Mouse (Mus musculus) cerebellum, adult 11-12 months (tissue): Measurements from ENCODE around the gene Myod1.

Experiments used
- DNase-seq: peaks from one replicate; pipeline ENCODE4 v3.0.0; 2022

Gene Myod1

DNA sequence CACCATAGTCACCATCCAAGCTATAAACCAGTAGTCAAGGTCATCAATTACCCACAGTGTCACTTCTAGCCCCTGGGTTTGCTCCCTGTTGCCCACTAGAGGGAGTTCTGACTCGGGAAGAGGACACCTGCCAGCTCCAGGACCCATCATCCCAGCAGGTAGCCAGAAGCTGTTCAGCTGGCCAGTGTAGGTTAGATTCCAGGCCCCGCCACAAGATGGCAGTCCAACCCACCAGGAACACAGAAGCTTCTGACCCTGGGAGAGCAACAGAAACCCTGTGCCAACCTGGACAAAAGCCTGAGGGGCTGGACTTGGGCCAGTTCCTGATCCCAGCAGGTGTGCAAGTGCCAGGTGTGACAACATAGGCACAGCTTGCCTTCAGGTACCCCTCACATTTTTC, 16.8 kb downstream of the Myod1 start:
- peak; percentile 98 for DNase-seq

DNA sequence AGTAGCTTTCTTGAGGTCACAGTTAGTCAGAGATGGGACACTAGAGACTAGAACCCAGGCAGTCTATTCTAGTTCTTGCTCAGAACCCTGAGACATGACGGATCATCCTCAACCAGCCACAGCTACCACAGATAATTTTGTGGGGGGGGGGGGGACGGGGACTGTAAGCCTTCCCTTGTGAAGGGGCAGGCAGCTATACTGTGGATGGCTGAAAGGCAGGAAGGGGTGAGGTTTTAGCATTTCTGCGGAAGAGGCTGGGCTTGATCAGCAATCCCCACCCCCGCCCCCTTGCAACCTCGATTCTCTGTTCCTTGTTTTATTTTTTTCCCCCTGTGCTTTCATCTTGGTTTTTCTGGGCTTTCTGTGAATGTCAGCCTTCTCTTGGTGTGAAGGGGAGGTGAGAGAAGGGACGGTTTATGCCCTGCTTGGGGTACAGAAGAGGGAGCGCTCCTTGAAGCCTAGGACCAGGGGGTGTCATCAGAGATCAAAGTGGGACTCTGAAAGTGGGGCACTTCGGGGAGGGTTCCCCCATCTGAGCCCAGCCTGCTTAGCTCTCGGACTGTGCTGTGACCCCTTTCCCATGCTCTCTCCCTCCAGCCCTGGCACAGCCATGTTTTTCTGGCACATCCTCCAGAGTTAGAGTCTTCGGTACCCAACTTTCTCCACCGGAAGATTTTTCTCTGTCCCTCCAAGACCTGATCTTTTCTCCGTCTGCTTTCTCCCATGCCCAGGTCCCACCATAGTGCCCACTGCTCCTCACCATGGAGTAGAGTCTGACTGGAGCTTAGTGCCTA, 17.6 kb downstream of the Myod1 start:
- peak; percentile 57 for DNase-seq

DNA sequence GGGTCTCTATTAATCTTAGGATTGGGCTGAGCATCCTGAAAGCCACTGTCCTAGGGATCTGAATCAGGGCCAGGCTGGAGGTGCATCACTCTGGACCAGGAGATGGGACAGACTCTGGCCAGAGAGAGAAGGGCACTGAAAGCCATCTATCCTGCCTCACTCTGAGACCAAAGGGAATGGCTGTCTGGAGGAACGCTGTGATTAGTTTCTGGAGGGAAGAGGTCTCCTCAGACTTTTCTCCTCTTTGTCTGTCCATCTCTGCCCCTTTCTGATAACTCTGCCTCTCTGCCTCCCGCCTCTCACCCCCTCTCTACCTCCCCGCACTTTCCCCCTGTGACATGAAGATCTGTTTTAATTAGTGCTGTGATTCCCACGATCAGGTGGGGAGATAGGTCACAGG, 18.7 kb downstream of the Myod1 start:
- DNase-seq: peak; percentile 52

DNA sequence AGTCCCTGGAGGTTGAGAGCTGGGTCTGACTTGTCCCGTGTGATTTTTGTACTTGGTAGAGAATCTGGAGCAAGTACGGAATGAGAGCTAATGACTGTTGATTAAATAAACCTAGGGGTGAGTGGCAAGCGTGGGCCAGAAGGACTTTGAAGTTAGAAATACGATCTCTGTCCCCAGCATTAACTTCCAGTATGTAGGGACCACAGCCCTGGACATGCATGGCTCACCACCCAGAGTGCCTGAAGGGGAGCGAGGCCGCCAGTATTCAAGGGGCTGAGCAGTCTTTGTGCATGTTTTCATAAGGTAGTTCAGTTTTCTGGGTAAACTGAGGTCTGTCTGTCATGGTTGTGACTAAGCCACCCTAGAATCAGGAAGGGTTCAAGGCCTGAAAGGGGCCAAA, 19.3 kb downstream of the Myod1 start:
- DNase-seq: peak; percentile 39

DNA sequence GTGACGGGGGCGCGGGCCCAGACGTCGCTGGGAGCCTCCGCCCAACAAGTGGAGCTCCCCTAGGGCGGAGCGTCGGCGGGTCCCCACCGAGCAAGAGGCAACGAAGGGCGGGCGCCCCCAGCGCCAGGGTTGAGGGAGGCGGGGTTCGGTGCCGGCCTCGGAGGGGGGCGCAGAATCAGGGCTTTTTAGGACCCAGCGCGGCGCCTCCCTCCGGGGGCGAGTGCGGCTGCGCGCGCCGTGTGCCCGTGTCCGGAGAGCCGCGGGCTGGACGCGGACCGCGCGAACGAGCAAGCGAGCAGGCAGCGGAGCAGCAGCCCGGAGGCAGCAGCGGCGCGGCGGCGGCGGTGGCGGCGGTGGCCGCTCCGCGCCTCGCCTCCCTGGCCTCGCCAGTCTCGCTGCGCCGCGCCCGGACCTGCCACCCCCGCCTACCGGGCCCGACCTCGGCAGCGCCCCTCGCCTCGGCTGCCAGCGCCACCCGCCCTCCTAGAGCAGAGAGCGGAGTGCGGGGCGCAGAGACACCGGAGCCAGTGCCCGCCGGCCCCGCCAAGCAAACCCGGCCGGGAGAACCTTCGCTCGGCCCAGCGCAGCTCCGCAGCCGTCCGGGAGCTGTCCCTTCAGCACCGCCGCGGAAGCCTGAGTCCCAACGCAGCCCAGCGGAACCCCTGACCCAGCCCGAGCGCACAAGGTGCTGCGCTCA, 20.1 kb downstream of the Myod1 start, which contains the start of gene Kcnc1:
Kcnc1 (plus strand) TSS at position 267 of the 697 bp plus-strand sequence.
- peak; percentile 89 for DNase-seq

DNA sequence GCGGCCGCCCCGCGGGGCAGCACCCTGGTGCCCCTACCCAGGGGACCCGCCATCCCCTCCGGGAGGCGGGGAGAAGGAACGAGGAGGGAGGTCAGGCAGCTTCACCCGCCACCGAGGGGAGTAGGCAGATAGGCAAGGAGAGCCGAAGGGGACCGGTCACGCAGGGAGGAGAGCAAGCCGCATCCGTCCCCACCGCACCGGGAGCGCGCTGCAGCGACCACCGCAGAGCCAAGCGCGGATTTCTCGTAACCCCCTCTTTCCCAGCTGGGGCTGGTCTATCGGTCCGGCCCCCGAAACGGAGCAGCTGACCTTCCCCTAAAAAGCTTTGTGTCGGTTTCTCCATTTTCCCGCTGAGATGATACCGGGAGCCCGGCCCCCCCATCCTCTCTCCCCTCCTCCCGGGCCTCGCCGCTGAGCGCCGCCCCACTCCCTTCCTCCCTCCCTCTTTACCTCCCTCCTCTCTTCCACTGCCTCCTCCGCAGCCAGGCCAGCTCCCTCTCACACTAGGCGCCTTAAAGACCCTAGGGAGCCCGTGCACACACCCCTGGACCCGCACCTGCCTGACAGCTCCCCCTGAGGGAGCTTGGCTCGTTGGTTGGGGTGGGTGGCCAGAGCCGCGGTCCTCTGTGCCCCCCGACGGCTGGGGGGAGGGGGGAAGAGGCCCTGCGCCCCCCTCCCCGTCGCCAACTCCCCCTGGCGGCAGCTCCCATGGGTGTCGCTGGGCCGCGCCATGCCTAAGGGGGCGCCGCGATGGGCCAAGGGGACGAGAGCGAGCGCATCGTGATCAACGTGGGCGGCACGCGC, 20.9 kb downstream of the Myod1 start:
- peak; percentile 79 for DNase-seq

DNA sequence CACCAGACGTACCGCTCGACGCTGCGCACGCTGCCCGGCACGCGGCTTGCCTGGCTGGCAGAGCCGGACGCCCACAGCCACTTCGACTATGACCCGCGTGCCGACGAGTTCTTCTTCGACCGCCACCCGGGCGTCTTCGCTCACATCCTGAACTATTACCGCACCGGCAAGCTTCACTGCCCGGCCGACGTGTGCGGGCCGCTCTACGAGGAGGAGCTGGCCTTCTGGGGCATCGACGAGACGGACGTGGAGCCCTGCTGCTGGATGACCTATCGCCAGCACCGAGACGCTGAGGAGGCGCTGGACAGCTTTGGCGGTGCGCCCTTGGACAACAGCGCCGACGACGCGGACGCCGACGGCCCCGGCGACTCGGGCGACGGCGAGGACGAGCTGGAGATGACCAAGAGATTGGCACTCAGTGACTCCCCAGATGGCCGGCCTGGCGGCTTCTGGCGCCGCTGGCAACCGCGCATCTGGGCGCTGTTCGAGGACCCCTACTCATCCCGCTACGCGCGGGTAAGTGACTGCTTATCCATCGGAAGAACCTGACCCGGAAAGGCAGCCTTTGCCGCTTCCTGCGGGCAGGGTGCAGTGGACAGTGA, 21.6 kb downstream of the Myod1 start:
- DNase-seq: peak; percentile 71

DNA sequence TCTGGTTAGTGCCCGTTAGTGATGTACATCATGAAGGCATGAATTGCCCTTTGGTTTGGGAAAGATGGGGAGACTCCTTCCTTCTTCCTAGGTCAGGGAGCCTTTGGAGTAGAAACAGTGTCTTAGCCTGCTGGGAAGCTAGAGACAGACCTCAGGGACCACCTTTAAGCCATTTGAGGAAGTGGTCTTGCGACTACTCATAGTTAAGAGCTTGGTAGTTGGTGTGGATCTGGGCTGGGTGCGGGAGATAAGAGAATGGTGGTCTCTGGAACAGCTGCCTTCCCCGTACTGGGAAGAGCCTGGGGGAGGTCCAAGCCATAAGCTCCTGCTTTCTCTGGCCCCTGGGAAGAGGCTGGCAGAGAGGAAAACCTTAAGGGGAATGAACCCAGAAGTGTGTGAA, 22.3 kb downstream of the Myod1 start:
- DNase-seq: peak; percentile 47

DNA sequence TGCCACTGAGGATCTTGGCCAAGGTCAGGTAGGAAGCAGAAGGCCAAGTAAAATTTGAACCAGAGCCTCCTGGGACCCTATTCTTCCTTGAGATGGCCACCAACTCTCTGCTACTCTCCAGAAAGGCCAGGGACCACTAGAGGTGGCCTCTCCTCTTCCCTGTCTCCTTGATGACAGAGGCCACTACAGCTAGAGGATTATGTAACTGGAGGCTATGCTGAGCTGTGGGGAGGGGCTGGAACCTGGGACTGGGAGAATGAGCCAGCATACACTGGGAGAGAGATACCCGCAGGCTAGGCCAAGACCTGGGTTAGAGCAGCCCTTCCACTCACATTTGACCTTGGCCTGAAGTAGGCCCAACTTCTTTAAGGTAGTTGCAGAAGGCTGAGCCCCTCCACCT, 23.4 kb downstream of the Myod1 start:
- peak; percentile 64 for DNase-seq

DNA sequence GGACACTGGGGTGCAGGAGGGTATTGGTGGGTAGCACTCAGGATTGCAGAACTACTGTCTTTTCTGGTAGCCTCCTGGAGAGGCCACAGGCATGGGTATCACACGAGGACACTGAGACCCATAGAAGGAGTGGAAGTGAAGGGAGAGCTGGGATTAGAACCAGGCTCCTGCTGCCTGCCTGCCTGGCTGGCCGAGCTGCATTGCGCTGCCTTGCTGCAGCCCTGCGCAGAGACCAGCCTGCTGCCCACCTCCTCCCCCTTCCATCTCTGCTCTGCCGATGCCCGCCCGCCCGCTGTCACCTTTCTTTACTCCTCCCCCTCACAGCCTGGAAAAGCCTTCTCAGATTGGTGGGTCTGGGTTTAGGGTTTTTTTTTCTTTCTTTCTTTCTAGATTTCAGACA, 24.1 kb downstream of the Myod1 start:
- peak; percentile 54 for DNase-seq

DNA sequence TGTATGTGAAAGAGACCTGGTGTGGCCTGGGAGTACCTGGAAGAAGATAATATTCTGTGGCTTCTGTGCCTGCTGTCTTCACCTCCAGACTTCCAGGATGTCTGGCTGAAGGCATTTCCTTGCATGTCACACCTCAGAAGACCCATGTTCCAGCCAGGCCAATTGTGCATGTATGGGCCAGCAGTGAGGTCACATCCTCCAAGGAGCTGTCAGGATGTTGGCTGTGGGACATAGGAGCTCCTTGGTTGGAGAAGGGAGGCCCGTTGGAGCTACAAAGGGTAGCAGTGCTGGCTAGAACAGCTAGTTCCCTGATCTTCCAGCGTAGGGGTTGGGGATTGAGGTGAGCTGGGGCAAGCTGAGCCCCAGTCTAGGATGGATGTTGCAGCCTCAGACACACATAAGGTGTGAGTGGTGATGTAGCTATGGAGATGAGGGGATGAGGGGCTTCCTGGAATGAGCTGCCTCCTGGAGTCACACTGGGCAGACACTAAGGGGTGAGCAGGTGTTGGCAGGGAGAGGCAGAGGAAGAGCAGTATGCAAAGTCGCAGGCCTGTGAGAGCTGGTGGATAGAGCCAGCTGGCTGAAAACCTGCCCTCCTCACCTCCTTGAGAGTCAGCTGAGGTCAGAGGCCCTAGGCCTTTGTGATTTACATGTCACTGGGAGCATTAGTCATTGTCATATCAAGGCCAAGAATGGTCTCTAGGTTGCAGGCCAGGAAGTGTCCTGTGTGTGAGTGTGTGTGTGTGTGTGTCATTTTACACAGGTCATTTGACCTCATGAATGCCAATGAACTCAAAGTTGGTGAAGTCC, 25.3 kb downstream of the Myod1 start:
- DNase-seq: peak; percentile 62

DNA sequence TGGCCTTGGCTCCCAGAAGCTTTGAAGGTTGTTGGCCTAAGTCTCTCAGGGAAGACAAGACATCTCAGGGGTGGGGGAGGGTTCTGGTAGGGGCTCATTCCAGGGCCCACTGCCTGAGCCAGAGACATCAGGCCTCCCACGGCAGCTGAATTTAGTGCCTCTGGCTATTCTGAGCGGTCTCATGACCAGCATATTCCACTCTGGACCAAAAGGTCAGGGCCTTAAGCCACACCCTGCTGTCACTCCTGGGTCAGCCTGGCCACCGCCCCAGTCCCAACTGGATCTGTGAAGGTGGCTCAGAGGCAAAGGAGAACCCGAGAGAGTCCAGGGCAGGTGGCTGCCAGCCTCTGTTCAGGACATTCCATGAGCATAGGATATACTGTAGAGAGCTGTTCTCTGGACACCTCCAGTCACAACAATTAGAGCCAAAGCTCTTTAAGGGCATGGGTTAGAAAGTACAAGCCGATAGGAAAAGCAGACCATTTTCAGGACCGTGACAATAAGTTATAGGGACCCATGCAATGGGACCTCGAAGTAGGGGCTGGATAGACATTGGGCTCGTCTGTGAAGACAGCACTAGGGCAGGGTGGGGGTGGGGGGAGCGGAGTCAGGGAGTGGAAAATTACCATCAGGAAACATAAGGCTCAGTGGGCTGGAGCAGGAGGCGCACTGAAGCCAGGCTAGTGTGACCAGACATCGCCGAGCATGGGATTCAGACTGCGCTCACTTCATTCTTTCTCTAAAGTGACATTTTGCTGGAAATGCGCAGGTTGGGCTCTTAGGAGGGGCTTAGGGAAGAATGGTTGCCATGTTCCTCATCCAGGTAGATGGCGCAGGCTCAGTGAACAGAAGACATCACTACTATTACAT, 27.6 kb downstream of the Myod1 start:
- DNase-seq: peak; percentile 61

DNA sequence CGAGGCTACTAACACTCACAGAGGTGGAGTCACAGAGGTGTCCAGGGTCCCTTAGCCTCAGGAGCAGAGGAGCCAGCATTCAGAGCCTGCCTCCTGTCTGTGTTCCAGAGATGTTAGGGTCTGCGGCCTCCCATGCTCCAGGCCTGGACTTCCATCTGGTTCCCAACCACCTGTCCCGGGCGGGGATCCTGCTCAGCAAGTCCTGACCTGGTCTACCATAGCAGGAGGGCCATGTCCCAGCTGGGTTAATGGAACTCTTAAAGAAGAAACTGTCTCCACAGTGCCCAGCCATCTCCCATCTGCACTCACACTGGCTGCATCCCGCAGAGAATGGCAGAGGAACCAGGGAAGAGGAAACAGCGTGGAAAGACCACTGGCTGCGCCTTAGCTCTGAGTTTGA, 28.5 kb downstream of the Myod1 start:
- DNase-seq: peak; percentile 54

DNA sequence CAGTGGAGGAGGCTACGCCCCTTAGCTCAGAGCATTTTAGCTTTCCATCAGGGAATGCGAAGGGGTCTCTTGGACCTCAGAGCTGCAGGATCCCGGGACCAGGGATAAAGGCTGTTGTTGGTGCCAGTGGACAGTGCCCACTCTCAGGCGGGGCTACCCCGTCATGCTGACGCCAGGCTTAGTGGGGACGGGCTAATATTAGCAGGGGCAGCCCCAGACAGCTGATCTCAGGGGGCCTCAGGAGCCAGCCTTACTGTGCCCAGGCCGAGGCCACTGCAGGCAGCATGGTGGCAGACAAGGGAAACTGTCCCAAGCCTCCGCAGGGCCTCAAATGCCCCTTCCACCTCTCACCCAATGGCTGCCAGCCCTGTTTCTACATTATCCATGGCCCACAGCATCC, 32.3 kb downstream of the Myod1 start:
- no peak for DNase-seq

DNA sequence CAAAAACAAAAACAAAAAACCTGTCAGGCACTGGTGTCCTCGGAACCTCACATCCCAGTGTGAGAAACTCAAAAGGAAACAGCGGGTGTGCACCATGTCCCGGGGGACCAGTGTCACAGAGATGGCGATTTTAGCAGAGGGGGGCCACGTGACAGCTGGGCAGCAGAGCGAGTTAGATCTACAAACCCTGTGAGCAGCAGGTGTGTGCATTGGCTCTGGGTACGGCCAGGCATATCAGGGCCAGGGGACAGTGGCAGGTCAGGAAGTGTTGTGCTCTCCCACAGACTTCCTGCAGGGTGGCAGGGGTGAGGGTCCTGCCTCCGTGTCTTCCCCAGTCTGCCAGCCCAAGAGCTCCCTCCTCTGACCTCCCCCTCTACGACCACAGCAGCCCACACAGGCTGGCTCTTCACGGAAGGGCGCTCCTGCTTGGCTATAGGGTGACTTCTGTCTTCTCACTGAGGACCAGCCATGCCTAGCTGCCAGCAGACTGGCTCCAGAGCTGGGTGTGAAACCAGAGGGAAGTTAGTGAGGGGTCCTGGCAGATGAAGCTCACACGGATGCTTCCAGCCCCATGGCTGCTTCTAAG, 33.0 kb downstream of the Myod1 start:
- DNase-seq: no peak

DNA sequence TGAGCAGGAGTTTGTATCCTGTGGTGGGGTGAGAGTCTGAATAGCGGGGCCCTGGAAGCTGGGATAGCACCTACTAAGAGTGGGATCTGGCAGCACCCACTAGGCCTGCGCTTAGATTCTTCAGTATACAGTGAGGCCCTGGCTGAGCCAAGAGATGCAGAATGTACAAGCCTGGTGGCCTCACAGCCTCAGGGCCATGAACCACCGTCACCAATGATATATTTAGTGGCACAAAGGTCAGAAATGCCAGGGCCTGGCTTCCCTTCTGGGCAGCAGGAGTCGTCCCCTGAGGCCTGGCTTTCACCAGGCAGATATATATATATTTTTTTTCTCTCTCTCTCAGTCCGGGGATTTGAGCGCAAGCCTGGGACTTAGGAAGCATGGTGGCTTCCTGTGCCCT, 34.5 kb downstream of the Myod1 start:
- DNase-seq: no peak

DNA sequence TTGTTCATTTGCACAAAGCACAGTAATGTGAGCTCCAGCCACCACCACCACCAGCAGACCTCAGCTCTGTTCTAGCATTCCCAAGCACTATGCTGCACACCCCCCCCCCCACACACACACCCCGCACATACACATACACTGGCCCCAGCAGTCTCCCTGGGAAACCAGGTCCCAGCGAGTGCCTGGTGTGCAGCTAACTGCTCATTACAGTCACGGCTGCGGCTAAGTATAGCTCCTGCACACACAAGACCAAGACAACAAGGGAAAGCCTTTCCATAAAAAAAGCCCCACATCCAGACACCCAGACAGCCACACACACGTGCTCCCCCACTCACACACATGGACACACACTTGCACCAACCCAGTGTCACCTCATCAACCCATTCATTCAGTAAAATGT, 36.5 kb downstream of the Myod1 start:
- no peak for DNase-seq

DNA sequence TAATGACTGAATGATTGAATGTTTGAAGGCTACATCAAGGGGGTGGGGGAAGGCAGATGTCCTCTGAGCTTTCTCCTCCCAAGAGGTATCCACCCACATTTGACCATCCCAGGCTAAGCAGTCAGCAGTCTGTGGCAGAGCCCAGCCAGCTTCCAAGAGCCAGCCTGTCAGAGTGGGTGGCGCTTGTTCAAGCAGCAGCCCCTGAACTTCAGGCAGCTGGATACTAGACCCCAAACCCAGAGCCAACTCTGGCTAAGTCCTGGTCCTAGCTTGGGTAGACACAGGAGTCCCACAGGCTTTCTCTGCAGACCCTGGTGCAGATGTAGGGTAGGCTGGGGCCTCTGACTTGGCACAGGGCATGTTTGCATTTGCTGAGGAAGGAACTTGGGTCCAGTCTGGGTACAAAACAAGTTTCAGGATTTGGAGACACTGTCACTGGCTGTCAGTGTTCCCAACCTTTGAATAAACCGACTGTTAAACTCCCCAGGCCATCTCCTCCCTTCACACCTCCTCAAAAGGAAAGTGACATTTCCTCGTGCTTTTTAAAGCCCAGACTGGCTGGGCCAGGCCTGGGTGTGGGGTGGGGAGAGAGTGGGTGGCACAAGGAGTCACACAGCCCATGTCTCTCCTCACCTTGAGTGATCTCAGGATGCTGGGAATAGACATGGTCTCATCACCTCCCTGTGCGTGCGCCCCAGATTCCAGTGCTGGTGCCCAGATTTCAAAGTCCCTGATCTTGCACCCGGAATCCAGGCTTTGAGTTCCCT, 37.9 kb downstream of the Myod1 start:
- DNase-seq: no peak

DNA sequence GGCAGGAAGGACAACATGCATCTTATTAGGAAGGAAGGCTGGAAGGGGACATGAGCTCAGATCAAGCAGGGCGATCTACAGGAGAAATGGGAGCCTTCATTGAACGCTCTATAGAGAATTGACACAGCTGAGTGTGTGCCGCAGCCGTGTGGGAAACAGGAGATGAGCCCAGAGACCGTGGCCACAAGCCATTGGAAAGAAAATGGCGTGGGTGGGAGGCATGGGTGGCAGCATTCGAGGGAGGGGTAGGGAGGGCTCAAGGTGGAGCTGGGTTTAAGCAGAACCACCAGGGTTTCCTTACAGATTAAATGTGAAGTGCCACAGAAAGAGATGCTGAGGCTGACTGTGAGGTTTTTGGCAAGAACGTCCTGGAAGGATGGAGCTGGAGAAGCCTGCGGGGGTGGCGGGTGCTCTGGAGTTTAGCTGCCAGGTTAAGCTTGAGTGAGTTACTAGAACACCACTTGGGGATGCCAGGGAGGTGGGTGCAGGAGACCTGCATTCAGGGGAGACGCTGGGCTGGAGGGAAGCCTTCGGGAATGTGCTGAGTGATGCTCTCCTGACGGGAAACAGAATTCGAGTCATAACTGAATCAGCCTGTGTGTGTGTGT, 39.6 kb downstream of the Myod1 start:
- DNase-seq: peak; percentile 77

DNA sequence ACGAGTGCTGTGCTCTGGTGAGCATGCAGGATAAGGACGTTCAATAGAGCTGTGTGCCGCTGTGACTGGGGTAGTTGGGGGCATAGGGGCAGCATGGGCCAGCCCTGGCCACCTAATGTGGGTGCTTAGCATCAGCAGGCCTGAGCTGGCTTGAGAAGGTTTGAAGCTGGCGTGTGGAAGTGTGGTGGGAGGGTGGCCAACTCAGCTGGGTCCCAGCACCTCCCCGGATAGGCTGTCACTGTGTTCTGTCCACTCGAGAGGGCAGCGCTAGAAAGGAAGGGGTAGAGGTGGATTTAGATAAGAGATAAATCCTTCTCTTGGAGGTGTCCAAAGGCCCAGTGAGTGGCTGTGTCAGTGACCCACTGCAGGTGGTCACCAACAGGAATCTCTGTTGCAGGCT, 41.2 kb downstream of the Myod1 start:
- DNase-seq: no peak
